Mouse (Mus musculus) thymus, postnatal 4 days (tissue): ENCODE data around the gene Galk1.
A peak's percentile ranks its signal among the peaks of the same experiment; 100 is the strongest.

Source experiments
- DNase-seq: peaks from one replicate; pipeline ENCODE4 v3.0.0; 2021

Galk1 gene

DNA sequence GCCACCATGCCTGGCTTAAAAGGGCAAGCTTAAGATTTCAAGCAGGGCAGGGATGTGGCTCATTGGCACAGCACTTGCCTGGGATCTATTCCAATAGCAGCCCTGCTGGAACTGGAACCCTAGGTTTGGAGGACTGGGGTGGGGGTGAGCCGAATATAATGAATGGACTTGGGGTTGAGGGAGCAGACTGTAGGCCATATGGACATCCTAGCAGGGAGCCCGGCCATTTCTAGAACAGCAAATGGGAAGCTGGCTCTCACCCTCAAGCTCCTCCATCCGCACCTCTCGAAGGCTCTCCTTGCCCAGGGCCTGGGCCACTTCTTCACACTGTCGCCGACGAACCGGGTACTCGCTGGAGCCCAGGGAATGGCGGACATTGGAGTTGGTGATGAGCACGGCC, 2.9 kb downstream of the Galk1 start:
- no peak for DNase-seq

DNA sequence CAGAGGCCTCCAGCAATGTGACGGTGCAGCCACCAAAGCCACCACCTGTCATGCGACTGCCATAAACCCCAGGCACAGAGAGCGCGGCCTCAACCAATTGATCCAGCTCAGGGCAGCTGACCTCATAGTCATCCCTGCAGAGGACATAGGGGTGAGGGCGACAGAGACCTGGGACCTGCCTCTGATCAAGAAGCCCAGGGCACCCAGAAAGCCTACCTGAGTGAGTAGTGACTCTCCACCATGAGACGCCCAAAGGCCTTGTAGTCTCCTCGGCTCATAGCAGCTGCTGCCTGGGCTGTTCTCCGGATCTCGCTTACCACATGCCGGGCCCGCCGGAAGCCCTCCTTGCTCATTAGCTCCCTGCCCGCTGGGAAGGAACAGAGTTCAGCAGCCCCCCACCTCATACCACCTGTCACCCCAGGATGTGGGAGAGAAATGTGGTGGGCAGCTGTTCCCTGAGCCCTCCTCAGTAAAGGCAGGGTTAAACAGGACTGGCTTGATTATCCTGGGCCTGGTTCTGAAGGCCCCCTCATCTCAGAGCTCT, 3.6 kb downstream of the Galk1 start:
- peak; percentile 16 for DNase-seq

DNA sequence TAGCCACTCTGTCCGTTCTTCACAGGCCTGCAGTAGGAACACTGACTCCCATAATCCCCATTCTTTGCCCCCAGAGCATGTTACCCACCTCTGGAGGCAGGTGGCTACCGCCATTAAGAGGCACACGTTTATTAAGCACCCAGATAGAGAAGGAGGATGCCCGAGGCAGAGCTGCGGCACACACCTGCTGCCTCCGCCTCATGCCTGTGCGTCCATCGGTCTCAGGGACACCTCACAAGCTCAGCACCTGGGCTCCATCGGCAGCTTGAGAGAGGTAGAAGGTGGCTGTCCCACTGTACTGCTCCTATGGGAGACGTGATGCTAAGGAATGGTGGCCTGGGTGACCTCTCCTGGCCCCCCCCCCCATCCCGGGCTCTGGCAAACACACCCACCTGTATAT, 4.1 kb downstream of the Galk1 start:
- DNase-seq: no peak

DNA sequence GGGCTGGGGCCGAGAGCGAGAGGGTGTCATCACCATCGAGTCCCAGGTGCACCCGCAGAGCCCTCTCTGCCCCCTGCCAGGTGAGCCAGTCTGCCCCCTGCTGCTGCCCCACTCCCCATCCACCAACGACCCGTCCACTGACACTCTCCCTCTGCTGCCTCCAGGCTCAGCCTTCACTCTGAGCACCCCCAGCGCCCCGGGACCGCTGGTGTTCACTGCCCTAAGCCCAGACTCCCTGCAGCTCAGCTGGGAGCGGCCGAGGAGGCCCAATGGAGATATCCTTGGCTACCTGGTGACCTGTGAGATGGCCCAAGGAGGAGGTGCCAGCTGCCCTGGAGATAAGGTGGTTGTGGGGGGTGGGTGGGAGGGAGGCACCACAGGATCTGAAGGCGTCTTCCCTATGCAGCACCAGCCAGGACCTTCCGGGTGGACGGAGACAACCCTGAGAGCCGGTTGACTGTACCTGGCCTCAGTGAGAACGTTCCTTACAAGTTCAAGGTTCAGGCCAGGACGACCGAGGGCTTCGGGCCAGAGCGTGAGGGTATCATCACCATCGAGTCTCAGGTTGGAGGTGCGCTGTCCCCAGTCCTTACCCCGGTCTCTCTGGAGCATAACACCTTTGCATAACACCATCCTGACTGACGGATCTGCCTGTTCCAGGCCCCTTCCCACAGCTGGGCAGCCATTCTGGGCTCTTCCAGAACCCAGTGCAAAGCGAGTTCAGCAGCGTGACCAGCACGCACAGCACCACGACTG, 5.2 kb downstream of the Galk1 start:
- no peak for DNase-seq

DNA sequence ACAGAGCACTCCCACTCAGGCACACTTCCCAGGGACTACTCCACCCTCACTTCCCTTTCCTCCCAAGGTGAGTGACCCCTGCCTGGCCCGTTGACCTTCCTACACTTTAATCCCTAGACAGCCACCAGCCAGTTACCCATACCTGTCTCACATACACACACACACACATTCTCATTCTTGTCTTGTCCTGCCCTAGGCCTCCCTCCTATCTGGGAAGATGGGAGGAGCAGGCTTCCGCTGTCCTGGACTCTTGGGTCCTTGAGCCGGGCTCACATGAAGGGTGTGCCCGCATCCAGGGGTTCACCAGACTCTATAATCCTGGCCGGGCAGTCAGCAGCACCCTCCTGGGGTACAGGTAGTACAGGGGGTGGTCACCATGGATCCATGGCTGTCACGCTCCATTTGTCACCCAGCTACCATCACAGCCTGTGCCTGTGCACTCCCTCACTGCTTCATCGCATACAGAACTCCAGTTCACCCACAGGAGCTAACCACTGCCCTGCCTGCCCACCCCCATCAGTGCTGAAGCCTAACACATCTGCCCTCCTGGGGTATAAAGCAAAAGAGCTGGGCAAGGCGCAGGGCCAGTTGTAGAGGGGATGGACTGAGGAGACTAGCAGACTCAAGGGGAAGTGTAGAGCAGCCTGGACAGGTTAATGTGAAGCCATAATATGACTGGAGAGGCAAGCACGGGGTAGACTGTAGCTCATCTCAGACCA, 6.7 kb downstream of the Galk1 start:
- no peak for DNase-seq

DNA sequence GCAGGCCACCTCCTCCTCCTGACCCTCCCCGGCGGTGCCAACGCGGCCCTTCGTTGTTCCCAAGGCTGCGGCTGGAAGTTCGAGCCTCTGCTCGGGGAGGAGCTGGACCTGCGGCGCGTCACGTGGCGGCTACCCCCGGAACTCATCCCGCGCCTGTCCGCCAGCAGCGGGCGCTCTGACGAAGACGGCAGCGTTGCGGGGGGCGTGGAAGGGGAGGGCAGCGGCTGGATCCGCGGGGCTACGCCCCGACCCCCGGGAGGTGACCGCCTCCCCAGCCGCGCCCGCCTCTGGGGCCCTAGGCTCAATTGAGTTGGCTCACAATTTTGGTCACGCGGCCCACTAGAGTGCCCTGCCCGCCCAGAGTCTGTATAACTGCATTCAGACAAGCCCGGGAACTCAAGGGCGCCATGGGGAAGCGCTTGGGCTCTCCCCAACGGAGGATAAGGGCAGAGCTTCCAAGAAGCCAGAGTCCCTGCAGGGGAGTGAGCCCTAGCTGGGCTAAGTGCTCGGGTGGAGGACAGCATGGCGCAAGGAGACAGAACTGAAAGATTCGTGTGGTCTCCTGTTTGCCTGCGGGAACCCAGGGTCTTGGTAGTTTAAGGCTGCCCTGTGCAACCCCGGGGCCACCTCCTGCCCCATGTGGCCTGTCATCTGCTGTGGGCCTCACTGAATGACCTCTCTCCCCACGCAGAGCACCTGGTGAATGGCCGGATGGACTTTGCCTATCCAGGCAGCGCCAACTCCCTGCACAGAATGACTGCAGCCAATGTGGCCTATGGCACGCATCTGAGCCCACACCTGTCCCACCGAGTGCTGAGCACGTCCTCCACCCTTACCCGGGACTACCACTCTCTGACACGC, 7.4 kb downstream of the Galk1 start:
- peak; percentile 87 for DNase-seq

DNA sequence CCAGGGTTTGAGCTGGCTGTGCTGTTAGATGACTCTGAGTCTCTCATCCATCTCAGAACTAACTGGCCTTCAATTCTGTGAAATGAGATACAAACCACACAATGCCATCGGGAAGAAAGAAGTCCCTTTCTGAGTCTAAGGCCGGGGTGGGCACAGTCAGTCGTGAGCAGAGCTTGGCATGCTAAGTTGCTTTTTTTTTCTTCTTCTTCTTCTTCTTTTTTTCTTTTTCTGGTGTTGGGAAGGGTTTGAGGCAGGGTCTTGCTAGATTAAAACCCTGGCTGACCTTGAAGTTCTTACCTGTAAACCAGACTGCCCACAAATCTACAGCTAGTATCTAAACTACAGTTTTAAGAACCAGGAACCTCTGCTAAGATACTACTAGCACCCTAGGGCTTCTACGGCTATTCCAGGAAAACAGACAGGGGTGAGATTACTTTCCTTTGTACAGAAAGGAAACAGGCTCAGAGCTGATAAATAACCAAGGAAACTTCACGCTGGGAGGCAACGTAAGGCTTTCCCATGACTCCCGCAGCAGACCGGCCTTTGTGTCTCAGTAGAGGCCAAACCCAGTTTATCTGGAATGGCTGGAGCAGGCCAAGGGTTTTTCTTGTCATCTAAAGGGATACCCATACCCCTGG, 8.2 kb downstream of the Galk1 start:
- DNase-seq: no peak

DNA sequence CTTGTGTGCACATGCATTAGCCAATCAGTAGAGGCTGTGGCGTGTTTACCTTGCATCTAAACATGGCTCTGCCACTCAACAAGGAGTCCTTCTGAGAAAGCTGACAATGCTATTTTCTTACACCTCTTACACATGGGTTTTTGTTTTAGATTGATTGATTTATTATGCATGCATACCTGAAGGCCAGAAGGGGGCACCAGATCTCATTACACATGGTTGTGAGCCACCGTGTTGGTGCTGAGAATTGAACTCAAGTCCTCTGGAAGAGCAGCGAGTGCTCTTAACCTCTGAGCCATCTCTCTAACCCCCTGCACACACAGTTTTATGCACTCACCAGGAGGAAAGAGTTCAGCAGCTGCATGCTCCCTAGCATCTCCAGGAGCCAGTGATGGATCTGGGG, 9.6 kb downstream of the Galk1 start:
- DNase-seq: no peak

DNA sequence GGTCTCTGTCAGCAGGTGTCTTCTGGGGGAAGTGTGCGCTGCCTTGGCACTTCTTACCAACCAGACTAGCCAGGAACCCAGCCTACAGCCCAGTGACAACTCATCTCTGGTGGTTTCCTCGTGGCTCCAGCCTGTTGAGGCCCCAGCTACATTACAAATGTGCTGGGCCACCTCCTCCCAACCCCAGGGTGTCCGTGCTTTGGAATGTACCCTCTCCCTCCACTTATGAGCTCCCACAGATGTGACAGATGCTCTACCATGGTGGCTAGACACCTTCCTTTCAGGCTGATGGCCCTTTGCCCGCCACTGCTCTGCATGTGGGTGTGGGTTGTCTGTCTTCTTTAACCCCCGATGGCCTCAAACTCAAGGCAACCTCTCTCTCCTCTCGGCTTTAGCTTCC, 10.8 kb downstream of the Galk1 start:
- no peak for DNase-seq

DNA sequence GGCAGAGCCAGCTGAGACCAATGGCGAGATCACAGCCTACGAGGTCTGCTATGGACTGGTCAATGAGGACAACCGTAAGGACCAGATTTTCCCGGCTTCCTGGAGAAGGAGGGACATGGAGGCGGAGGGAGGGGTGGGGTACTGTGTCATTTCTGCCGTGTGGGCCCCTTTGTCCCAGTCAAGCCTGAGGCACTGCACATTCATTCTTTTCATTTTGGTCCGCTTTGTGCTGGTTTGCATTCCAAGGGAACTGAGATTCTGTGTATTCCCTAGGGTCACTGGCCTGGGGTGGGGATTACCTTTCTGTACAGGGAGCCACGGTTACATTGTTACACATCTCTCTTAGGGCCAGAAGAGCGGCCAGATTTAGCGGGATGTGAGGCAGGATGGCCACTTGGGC, 11.9 kb downstream of the Galk1 start:
- no peak for DNase-seq

DNA sequence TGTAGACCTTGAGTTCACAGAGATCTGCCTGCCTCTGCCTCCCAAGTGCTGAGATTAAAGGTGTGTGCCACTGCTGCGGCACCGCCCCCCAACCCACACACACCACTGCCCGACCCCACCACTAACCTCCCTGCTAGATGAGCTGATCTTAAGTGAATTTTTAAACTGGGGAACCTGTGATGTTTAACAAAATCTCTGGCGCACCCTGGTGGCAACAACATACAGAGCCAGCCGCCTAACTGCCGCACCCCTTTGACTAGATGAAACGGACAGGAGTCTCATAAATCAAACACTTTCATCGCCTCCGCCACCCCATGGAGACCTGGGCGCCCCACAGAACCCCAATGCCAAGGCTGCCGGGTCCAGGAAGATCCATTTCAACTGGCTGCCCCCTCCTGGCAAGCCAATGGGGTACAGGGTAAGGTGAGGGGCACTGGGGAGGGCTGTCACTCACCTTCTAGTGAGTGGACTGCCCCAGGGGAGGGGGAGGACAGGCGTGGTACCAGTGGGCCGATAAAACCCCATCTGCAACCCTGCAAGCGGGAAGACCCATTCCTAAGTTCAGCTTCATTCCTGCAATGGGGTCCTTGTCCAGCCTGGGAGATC, 12.9 kb downstream of the Galk1 start:
- peak; percentile 92 for DNase-seq

DNA sequence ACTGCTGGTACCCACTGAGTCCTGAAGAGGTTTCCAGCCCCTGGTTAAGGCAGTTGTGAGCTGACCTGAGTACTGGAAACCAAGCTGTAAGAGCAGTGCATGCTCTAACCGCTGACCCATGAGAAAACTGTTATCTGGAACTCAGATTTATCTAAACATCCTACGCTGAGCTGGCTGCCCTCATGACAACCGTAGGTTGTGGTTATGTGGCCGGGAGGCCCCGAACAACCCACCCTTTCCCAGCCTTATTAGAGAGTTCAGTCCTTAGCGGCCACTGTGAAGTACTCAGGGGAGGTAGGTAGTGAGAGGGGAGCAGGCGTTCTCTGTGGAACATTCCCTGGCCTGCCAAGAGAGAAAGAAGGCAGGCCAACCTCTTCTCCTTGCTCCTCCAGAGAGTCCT, 13.5 kb downstream of the Galk1 start:
- no peak for DNase-seq

DNA sequence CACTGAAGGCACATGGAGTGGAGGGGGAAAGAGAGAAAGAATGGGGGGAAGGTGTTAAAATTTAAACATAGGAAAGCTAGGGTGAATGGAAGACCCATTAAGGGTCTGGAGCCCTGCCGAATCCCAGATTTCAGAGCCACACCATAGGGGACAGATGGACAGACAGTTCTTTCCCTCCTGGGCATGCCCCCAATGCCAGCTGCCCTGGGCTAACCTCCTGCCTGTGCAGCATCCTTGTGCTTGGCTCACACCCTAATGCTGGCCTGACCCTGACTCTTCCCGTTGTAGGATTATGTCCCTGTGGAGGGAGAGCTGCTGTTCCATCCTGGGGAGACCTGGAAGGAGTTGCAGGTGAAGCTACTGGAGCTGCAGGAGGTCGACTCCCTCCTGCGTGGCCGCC, 14.9 kb downstream of the Galk1 start:
- DNase-seq: no peak

DNA sequence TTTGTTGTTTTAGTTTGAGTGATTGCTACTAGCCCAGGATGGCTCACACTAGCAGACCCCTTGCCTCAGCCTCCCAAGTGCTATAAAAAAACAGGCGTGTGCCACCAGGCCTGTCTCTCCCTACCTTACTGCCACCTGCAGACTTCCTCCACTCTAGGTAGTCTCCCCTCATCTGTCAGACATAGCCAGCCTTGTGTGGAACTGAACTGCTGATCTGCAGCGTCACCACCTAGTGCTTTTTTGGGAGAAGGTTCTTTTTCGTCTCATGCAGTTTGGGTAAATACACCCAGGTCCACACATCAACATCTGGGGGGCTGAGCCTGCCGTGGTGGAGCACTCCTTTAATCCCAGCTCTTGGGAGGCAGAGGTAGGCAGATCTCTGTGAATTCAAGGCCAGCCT, 15.5 kb downstream of the Galk1 start:
- no peak for DNase-seq

DNA sequence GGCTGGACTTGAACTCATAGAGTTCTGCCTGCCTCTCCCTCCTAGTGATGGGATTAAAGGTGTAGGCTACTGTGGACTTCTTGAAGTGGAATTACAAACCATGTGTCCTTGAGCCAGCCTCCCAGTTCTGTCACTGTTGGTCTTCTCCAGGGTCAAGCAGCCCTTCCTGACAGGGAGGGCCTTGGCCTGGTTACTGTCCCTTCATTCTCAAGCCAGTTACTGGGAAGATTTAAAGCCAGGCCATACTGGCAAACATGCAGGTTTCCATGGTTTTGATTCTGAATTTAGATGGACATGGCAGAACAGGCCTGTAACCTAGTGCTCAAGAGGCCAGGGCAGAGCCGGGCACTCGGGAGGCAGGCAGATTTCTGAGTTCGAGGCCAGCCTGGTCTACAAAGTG, 17.3 kb downstream of the Galk1 start:
- no peak for DNase-seq

DNA sequence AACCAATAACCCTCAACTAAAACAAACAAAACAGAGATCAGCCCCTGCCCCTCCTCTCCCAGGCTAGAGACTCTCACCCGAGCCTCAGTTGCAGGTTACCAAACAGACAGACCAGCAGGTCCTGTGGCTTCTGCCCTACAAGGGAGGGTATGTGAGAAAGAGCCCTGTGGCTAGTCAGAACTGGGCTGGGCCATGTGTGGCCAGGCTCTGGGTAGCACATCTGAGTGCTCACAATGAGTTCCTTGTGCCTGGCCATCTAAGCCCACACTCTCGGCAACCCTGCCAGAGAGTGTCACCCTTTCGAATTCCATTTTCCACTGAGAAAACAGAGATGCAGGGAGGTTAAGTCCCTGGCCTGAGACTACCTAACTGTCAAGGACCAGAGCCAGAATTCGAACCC, 20.4 kb downstream of the Galk1 start:
- DNase-seq: no peak

DNA sequence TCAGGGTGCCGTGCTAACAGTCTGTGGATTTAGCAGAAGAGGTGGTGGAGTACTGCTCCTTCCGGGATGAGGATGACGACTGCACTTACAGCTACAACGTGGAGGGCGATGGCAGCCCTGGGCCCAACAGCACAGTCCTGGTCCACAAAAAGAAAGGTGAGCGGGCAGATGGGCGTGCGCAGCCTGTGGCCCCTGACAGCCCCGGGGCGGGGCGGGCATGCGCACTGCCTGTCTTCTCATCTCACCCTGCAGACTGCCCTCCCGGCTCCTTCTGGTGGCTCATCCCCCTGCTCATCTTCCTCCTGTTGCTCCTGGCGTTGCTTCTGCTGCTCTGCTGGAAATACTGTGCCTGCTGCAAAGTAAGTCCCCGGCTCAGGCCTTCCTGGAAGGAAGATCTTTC, 22.8 kb downstream of the Galk1 start:
- DNase-seq: no peak

DNA sequence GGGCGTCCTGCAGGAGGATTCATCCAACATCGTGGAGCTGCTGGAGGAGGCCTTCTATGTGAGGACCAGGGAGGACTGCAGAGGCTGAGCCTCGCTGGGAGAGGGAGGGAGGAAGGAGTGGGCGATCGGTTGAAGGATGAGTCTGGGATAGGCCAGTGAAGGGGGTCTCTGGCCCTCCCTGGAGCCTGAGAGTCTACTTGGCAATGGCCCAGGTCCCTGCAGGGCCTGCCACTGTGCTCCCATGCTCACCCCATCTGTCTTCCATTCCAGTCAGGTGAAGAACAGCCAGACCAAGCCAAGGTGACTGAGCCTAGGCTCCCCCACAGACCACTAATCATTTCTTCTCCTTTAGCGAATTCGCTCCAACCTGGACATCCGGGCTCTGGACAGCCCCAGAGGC, 29.2 kb downstream of the Galk1 start:
- no peak for DNase-seq

DNA sequence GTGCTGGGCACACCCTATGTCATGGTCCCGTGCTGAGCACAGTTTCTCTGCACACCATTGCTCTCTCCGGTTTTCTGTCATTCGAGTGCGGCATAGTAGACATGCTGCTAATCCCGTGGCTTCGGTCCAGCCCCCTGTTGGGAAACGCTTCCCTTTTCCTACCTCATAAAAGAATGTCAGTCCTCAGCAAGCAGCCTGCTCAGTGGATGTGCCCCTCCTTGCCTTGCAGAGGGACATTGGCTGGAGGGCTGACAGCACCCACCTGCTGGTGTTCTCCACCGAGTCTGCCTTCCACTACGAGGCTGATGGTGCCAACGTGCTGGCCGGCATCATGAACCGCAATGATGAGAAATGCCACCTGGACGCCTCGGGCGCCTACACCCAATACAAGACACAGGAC, 30.0 kb downstream of the Galk1 start:
- no peak for DNase-seq

DNA sequence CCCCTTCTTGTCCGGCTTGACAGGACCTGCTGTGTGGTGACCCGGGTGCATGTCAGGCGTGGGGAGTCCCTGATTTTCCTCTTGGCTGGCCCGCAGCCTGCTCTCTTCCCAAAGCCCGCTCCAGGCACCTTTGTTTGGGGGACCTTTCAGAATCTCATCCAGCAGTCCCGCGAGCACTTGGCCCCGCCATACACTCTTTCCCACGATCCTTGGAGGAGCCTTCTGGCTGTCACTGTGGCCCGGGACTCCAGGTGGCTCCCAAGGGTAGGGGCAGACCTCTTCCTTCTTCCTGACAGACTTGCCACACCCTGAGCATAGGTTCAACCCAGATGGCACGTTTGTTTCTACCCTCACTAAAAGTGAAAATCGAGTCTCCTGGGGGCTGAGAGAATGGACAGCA, 37.0 kb downstream of the Galk1 start:
- DNase-seq: peak; percentile 23

DNA sequence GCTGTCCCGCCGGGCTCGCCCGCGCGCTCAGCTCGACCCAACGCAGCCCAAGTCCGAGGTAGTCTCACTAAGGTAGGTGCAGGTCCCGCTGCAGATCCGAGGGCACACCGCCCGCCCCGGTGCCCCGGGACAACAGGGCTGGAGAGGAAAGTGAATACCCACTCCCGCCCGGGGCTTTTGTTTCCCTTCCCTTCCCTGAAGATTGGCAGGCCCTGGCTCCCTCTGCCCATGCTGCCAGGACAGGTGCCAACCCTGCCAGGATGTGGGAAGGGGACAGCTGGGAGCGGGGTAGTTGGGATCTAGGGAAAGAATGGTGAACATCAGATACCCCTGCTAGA, 37.5 kb downstream of the Galk1 start:
- no peak for DNase-seq

DNA sequence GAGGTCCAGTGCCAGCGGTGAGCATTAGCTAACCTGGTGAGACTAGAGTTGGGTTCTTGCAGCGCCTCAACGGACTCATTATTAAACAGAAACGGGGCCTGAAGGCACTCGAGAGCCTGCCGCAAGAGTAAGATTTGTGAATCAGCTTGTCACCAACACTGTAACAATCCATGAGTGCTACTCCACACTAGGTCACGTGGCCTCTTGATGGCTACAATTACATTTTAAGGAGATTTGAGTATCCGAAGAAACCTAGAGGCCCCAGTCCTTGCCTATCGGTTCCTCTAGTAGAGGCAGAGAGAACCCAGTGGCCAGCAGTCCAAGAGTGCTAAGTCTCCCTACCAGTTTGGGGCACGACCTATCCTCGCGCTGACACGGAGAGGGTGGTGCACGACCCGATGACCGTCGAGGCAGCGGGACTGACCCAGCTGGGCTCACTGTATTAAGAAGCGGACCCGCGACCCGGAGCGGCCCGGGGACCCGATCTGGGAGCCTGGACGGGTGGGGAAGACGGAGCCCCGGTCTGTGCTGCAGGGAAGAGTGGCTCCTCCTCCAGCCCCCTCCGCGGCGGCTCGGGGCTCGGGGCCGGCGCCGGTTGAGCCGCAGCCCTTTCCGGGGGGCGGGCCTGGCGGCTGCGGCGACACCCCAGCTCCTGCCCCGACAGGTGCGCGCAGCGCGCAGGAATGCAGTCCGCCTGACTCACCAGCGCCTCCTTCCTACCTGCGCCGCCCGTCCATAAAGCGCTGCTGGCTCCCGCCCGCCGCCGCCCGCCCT, 38.0 kb downstream of the Galk1 start, which contains the start of gene Itgb4:
Gene Itgb4 (plus strand): TSS at position 401 of the 774 bp plus-strand sequence.
- DNase-seq: peak; percentile 85
